Mouse (Mus musculus) cortical plate, adult 2 months (tissue): ENCODE results near the gene Senp2. TPM values are rescaled to one million over a fixed set of nuclear protein-coding genes. Genes with fewer than 3 reads are reported as not detected.

Experiments
- H3K27ac ChIP-seq: fragments of 200-500 bp; 2 replicates; pipeline ENCODE4 v1.5.1; 2012; ENCODE audit warnings: low read length, control low read depth, inconsistent platforms; ENCODE audit not compliant: insufficient read depth
- H3K4me1 ChIP-seq: fragments of 200-500 bp; 2 replicates; pipeline ENCODE4 v1.6.1; 2011; ENCODE audit warnings: low read length; ENCODE audit not compliant: control insufficient read depth, insufficient read depth
- H3K4me3 ChIP-seq: fragments of 200-500 bp; 2 replicates; pipeline ENCODE4 v1.5.1; 2011; ENCODE audit warnings: mild to moderate bottlenecking, low read length, control low read depth; ENCODE audit not compliant: insufficient read depth
- CTCF ChIP-seq: fragments of 200-500 bp; IDR thresholded peaks from 2 replicates; pipeline ENCODE4 v1.5.1; 2011; ENCODE audit warnings: mild to moderate bottlenecking, control low read depth, low read length; ENCODE audit not compliant: insufficient read depth; ENCODE audit errors: extremely low read depth
- POLR2A ChIP-seq: fragments of 200-500 bp; IDR thresholded peaks from 2 replicates; pipeline ENCODE4 v1.6.1; 2011; ENCODE audit warnings: mild to moderate bottlenecking, low read length, control low read depth; ENCODE audit not compliant: insufficient read depth; ENCODE audit errors: extremely low read depth
- polyA plus RNA-seq: library from polyadenylated mRNA; depleted of rRNA; stranded (reverse); fragments of >200 nt; gene quantifications from 2 replicates; pipeline ENCODE4 v1.2.3, GENCODE M21; 2012; rRNA removed

Gene Senp2
- polyA plus RNA-seq: 61.0 and 63.8 TPM in 2 replicates

DNA sequence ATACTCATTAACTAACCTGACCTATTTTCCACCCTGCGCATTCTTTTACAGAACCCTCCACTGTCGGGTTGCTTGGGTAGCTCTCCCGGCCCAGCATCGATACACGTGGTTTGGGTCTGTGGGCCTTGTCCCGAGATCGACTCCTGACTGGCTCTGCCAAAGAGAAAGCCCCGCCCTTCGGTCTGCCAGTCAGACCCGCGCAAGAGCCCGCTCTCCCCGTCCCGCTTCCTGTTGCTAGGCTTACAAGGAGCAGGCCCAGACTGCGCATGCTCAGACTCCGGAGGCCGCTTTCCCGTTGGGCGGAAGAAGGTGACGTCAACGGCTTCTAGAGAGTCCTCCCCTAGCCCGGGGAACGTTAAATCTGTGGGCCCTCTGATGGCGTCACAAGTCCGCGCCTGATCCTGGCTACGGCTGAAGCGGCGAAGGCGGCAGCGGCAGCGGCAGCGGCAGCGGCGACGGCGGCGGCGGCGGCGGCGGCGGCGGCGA is at the start of gene Senp2:
Gene Senp2, plus strand, starts transcription at position 386 of the 486 bp plus-strand sequence.
- peaks cover 1% of the 10 kb centered on the region; the same call in 1 of the 2 replicates for H3K4me1 ChIP-seq
- H3K4me3 ChIP-seq: peak within 1 kb of the TSS; percentile 64
- H3K27ac ChIP-seq: no peak within 1 kb of the TSS
- peak; percentile 64 for TF ChIP-seq POLR2A
- no peak for TF ChIP-seq CTCF

DNA sequence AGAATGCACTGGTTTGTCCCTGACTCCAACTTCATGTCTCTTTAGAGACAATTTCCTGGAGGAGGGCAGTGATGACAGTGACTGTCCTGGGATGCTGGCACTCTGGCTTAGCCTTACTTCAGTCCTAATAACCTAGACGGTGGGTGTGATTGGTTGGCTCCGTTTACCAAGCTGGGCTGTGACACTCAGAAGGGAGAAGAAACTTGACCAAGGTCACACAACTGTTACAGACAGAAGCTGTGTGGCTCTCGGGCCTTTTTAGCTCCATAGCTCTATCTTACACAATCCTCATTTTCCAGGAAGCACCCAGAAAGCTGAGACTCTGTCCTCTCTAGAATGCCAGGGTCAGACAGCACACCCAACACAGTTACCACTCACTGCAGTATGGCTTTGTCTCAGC is 43.7 kb upstream of the Senp2 start:
- Histone ChIP-seq H3K27ac (no peak overlapping the region), H3K4me1 (no peaks in the 10 kb centered on the region), H3K4me3 (no peak overlapping the region)
- TF ChIP-seq POLR2A (no peak), CTCF (no peak)

DNA sequence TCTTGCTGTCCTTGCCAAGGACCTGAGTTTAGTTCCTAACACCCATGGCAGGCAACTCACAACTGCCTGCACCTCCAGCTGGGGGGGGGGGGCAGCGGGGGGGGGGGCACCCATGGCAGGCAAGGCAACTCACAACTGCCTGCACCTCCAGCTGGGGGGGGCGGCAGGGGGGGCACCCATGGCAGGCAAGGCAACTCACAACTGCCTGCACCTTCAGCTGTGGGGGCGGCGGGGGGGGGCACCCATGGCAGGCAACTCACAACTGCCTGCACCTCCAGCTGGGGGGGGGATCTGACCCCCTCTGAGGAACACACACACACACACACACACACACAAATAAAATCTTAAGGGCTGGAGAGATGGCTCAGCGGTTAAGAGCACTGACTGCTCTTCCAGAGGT is 39.4 kb upstream of the Senp2 start:
- Histone ChIP-seq H3K4me1 (no peaks in the 10 kb centered on the region), H3K27ac (no peak overlapping the region), H3K4me3 (no peak overlapping the region)
- TF ChIP-seq CTCF (no peak), POLR2A (no peak)

DNA sequence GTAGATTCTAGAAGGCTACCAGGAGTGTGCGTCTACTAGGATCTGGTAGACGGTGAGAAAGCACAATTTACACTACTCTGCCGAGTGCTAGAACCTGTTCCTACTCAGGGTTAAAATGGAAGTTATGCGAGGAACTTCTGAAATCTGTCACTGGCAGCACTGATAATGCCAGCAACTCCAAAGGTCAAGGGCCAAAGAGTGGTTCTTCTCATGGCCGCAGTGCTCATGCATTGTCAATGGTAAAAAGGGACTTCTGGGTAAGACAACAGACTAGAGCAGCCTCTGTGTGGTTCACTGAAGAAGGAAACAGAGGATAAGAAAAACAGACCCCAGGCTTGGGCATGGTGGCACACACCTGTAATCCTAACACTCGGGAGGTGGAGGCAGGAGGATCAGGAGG is 38.7 kb upstream of the Senp2 start:
- TF ChIP-seq POLR2A (no peak), CTCF (no peak)
- Histone ChIP-seq H3K4me1 (no peaks in the 10 kb centered on the region), H3K4me3 (no peak overlapping the region), H3K27ac (no peak overlapping the region)

DNA sequence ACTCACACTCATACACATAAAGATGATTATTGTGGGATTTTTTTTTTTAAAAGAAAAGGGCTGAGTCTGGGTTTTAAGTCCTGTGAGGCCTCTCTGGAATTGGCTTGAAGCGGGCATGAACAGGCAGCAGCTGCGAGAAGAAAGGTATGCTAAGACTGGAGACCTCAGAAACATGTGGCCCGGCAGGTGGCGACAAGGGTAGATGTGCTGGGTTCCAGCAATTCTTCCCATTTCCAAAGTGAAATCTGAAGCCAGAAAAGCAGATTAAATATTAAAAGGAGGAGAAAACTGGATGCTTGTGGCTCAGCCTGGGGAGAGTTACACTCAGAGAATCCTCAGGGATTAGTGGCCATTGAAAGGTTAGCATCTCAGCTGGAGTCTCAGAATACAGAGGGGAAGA is 37.8 kb upstream of the Senp2 start:
- Histone ChIP-seq H3K4me3 (no peak overlapping the region), H3K27ac (no peak overlapping the region), H3K4me1 (no peaks in the 10 kb centered on the region)
- TF ChIP-seq CTCF (no peak), POLR2A (no peak)

DNA sequence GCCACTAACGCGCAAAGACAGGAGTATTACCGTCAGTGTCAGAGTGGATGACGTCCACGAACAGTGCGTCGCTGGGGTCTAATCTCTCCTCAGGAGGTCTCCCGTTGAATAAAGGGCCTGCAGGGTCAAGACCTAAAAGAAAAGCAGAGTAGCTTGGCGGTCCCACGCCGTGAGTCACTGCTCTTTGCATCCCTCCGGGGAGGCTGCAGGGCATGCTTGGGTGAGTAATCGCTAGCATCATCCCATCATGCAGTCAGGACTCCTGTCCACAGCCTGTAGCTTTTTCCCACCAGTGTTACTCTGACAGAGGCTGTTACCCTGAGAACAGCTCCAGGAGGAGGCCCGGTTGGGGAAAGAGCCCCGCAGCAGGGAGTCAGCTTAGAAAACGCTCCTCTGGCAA is 33.1 kb upstream of the Senp2 start:
- TF ChIP-seq POLR2A: no peak
- no peak for TF ChIP-seq CTCF
- H3K4me3 ChIP-seq: no peak overlapping the region
- no peak overlapping the region for H3K27ac ChIP-seq
- no peaks in the 10 kb centered on the region for H3K4me1 ChIP-seq

DNA sequence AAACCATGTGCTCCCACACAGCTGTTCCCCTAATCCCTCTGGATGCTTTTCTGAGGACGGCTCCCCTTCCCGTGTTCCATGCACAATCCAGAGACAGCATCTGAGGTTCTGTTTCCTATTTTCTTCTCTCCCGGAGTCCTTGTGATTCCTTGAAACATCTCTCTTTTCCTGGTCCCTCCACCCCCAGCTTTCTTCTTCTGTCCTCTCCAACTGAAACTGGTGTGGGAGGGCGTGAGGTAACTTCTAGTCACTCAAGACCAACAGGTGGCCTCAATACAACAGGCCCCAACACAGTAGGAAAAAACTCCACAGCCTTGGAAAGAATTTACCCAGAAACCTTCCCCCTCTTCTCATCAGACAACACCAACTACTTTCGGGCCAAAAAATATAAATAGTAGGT is 31.9 kb upstream of the Senp2 start:
- no peaks in the 10 kb centered on the region for H3K4me1 ChIP-seq
- no peak overlapping the region for H3K27ac ChIP-seq
- no peak for TF ChIP-seq CTCF
- no peak for TF ChIP-seq POLR2A
- H3K4me3 ChIP-seq: no peak overlapping the region

DNA sequence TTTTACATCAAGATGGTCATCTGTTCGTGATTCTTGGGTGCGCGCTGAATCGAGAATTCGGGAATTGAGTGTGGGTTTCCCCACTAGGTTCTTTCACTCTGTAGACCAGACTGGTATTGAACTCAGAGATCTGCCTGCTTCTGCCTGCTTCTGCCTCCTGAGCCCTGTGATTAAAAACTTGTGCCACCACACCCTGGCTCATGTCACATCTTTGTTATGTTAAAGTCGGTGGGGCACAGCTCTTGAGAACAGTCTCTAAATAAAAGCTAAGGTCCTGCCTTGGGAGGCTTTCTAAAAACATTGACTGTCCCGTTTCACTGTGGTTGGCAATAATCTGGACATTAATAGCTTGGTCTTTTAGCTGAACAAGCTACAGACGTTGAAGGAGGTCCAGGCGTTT is 26.1 kb upstream of the Senp2 start:
- H3K4me1 ChIP-seq: no peaks in the 10 kb centered on the region
- H3K27ac ChIP-seq: no peak overlapping the region
- H3K4me3 ChIP-seq: no peak overlapping the region
- TF ChIP-seq POLR2A (no peak), CTCF (no peak)

DNA sequence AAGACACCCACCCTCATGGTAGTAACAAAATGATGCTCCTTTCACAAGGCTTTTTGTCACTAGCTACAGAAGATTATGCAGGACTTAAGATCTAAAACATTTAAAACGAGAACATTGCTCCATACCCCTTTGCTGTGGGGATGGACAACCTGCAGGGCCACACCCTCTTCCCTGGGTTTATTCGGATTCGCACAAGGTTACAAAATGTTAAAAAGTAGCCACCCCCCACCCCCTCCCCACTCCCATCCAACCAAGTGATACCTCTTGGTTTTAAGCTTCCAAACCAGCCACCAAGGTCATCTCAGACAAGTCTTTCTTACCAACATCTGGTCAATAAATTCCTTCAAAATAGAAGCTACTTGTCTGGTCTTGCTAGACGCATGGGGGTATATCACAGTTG is 25.7 kb upstream of the Senp2 start:
- Histone ChIP-seq H3K4me1 (no peaks in the 10 kb centered on the region), H3K4me3 (no peak overlapping the region), H3K27ac (no peak overlapping the region)
- TF ChIP-seq POLR2A (no peak), CTCF (no peak)

DNA sequence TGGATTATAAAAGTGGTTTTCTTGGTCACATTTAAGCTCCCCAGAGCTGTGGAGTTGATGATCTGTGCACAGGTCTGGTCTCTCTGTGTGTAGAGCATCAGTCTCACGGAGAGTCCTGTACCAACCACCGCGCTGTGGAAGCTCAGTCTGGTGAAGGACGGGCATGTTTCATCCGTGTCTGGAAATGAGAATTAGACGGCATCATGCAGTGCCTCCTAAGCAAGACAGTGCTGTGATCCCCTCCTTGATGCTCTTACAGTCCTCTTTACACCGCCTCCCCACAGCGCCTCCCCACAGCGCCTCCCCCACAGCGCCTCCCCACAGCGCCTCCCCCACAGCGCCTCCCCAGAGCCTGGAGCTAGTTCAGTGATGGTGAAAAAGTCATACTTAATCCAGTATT is 25.2 kb upstream of the Senp2 start:
- Histone ChIP-seq H3K4me3 (no peak overlapping the region), H3K27ac (no peak overlapping the region), H3K4me1 (no peaks in the 10 kb centered on the region)
- TF ChIP-seq CTCF (no peak), POLR2A (no peak)
